Mouse (Mus musculus): Measurements from ENCODE around the gene Rev1. TPM values are rescaled to one million over a fixed set of nuclear protein-coding genes. Genes with fewer than 3 reads are reported as not detected.

The Rev1 gene
- total and polyA plus RNA-seq, 3 experiments: 28.9 to 31.0 TPM; not detected in 1

- no peak overlapping the region for H3K4me3 ChIP-seq (ENCODE audit: control insufficient read depth in 1 of 2, insufficient read depth in 1 of 2, low read depth in 2 of 2, low read length in 2 of 2)
- H3K9ac ChIP-seq (ENCODE audit: control insufficient read depth, low read depth, low read length, poor library complexity, severe bottlenecking): no peak overlapping the region
- H3K9me3 ChIP-seq (replicated peaks; ENCODE audit: insufficient read depth, low read length): no peaks in the 10 kb centered on the region
- peaks cover 5 to 6% of the 10 kb centered on the region in 2 experiments for H3K27me3 ChIP-seq (ENCODE audit: control insufficient read depth in 1 of 2, insufficient read depth in 2 of 2, low read length in 2 of 2)
- H3K79me2 ChIP-seq (ENCODE audit: control insufficient read depth, insufficient read depth, low read length, poor library complexity): no peaks in the 10 kb centered on the region
- TF ChIP-seq MAFK (IDR thresholded peaks at IDR 0.05; ENCODE audit: borderline replicate concordance, low read depth, low read length) (no peak), POLR2A (IDR thresholded peaks at IDR 0.05; ENCODE audit: control insufficient read depth in 1 of 2, insufficient read depth in 1 of 2, low read depth in 1 of 2, low read length in 2 of 2, poor library complexity in 1 of 2) (no peak), MYC (IDR thresholded peaks at IDR 0.05; ENCODE audit: low read depth, low read length) (no peak), EP300 (IDR thresholded peaks at IDR 0.05; ENCODE audit: low read depth in 1 of 2, low read length in 2 of 2) (no peak), E2F4 (IDR thresholded peaks at IDR 0.05; ENCODE audit: borderline replicate concordance, low read depth, low read length) (no peak), TBP (IDR thresholded peaks at IDR 0.05; ENCODE audit: low read depth, low read length) (no peak), JUND (IDR thresholded peaks at IDR 0.05; ENCODE audit: low read depth, low read length) (no peak), NELFE (IDR thresholded peaks at IDR 0.05; ENCODE audit: low read depth, low read length) (no peak)
- no peak for DNase-seq (ENCODE audit: low read depth, low spot score)
- no peaks in the 10 kb centered on the region for H3K4me1 ChIP-seq (ENCODE audit: control insufficient read depth in 1 of 2, insufficient read depth in 2 of 2, low read length in 2 of 2)
- no peak overlapping the region for H3K27ac ChIP-seq (ENCODE audit: control insufficient read depth, low read depth, low read length)
- no peaks in the 10 kb centered on the region for H3K36me3 ChIP-seq (ENCODE audit: control insufficient read depth in 1 of 2, insufficient read depth in 2 of 2, low read length in 2 of 2)
These were observed 16.4 kb upstream of the Rev1 start for GRCm38 (mm10) chr1:38146008-38146407.

- Histone ChIP-seq H3K4me1 (ENCODE audit: control insufficient read depth in 1 of 2, insufficient read depth in 2 of 2, low read length in 2 of 2) (peaks cover 0 to 7% of the 10 kb centered on the region in 2 experiments; a peak in 2 of 4 replicates), H3K36me3 (ENCODE audit: control insufficient read depth in 1 of 2, insufficient read depth in 2 of 2, low read length in 2 of 2) (peaks cover 0 to 5% of the 10 kb centered on the region in 2 experiments; a peak in 2 of 4 replicates), H3K79me2 (ENCODE audit: control insufficient read depth, insufficient read depth, low read length, poor library complexity) (no peaks in the 10 kb centered on the region), H3K27ac (ENCODE audit: control insufficient read depth, low read depth, low read length) (no peak overlapping the region), H3K9ac (ENCODE audit: control insufficient read depth, low read depth, low read length, poor library complexity, severe bottlenecking) (no peak overlapping the region), H3K4me3 (ENCODE audit: control insufficient read depth in 1 of 2, insufficient read depth in 1 of 2, low read depth in 2 of 2, low read length in 2 of 2) (no peak overlapping the region), H3K9me3 (replicated peaks; ENCODE audit: insufficient read depth, low read length) (no peaks in the 10 kb centered on the region), H3K27me3 (ENCODE audit: control insufficient read depth in 1 of 2, insufficient read depth in 2 of 2, low read length in 2 of 2) (peaks cover 2 to 3% of the 10 kb centered on the region in 2 experiments)
- no peak for TF ChIP-seq HCFC1 (IDR thresholded peaks at IDR 0.05; ENCODE audit: low read depth, low read length)
- TF ChIP-seq USF1 (IDR thresholded peaks at IDR 0.05; ENCODE audit: low read depth, low read length): 0 out of 2 replicates have a peak, but pooled peaks have one; percentile 54
- TF ChIP-seq SMC3 (IDR thresholded peaks at IDR 0.05; ENCODE audit: low read depth, low read length): no peak
- no peak for TF ChIP-seq MEF2A (IDR thresholded peaks at IDR 0.05; ENCODE audit: extremely low read depth, insufficient replicate concordance, low read depth, low read length, poor library complexity, severe bottlenecking)
- no peak for DNase-seq (ENCODE audit: low read depth, low spot score)
These were observed 11.8 kb upstream of the Rev1 start for GRCm38 (mm10) chr1:38141371-38141770.

DNA sequence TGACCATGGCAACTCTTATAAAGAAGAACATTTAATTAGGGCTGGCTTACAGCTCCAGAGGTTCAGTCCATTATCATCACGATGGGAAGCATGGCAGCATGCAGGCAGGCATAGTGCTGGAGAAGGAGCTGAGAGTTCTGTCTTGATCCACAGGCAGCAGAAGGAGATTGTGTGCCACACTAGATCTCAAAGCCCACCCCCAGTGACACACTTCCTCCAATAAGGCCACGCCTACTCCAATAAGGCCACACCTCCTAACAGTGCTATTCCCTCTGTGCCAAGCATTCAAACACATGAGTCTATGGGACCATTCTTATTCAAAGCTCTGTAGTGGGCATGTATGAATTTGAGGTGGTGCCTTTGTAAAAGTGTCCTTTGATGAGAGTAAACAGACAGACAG is 11.3 kb upstream of the Rev1 start:
- Histone ChIP-seq H3K9ac (ENCODE audit: control insufficient read depth, low read depth, low read length, poor library complexity, severe bottlenecking) (no peak overlapping the region), H3K4me1 (ENCODE audit: control insufficient read depth in 1 of 2, insufficient read depth in 2 of 2, low read length in 2 of 2) (peaks cover 0 to 7% of the 10 kb centered on the region in 2 experiments; a peak in 2 of 4 replicates), H3K27me3 (ENCODE audit: control insufficient read depth in 1 of 2, insufficient read depth in 2 of 2, low read length in 2 of 2) (peaks cover 2 to 3% of the 10 kb centered on the region in 2 experiments; a peak in 3 of 4 replicates), H3K27ac (ENCODE audit: control insufficient read depth, low read depth, low read length) (no peak overlapping the region), H3K79me2 (ENCODE audit: control insufficient read depth, insufficient read depth, low read length, poor library complexity) (no peaks in the 10 kb centered on the region), H3K36me3 (ENCODE audit: control insufficient read depth in 1 of 2, insufficient read depth in 2 of 2, low read length in 2 of 2) (peaks cover 0 to 5% of the 10 kb centered on the region in 2 experiments; a peak in 2 of 4 replicates), H3K4me3 (ENCODE audit: control insufficient read depth in 1 of 2, insufficient read depth in 1 of 2, low read depth in 2 of 2, low read length in 2 of 2) (no peak overlapping the region), H3K9me3 (replicated peaks; ENCODE audit: insufficient read depth, low read length) (no peaks in the 10 kb centered on the region)
- TF ChIP-seq MEF2A (IDR thresholded peaks at IDR 0.05; ENCODE audit: extremely low read depth, insufficient replicate concordance, low read depth, low read length, poor library complexity, severe bottlenecking) (no peak), NELFE (IDR thresholded peaks at IDR 0.05; ENCODE audit: low read depth, low read length) (no peak), POLR2A (IDR thresholded peaks at IDR 0.05; ENCODE audit: control insufficient read depth in 1 of 2, insufficient read depth in 1 of 2, low read depth in 1 of 2, low read length in 2 of 2, poor library complexity in 1 of 2) (no peak), BHLHE40 (IDR thresholded peaks at IDR 0.05; ENCODE audit: borderline replicate concordance, low read depth, low read length) (no peak), ZMIZ1 (IDR thresholded peaks at IDR 0.05; ENCODE audit: low read depth, low read length) (no peak), ETS1 (IDR thresholded peaks at IDR 0.05; ENCODE audit: low read depth, low read length) (no peak), SMC3 (IDR thresholded peaks at IDR 0.05; ENCODE audit: low read depth, low read length) (no peak), POLR2AphosphoS2 (IDR thresholded peaks at IDR 0.05; ENCODE audit: low read length) (no peak), USF2 (IDR thresholded peaks at IDR 0.05; ENCODE audit: borderline replicate concordance in 1 of 2, insufficient read depth in 1 of 2, low read depth in 1 of 2, low read length in 2 of 2) (no peak)
- DNase-seq (ENCODE audit: low read depth, low spot score): peak; percentile 47
